Mouse (Mus musculus) heart, embryonic 16.5 days (tissue): ENCODE measurements around the gene Tmed1. TPM values are rescaled to one million over a fixed set of nuclear protein-coding genes. Genes with fewer than 3 reads are reported as not detected.
A peak's percentile ranks its signal among the peaks of the same experiment; 100 is the strongest.

Experiments
- ATAC-seq: fragments of 200-750 bp; cut with Nextera tagmentation; replicated peaks from 2 replicates; pipeline ENCODE4 v1.8.0; 2017; ENCODE audit warnings: moderate number of reproducible peaks; ENCODE audit not compliant: insufficient read depth, low FRiP score; ENCODE audit errors: extremely low read depth
- H3K27ac ChIP-seq: fragments of 300-500 bp; sonication (generic); 2 replicates; pipeline ENCODE4 v1.5.1; 2014; ENCODE audit warnings: mild to moderate bottlenecking, low read length, control low read depth, moderate library complexity
- H3K27me3 ChIP-seq: fragments of 300-500 bp; sonication (generic); 2 replicates; pipeline ENCODE4 v1.6.1; 2014; ENCODE audit warnings: low read length, mixed read lengths; ENCODE audit not compliant: control insufficient read depth, insufficient read depth
- H3K36me3 ChIP-seq: fragments of 300-500 bp; sonication (generic); 2 replicates; pipeline ENCODE4 v1.6.1; 2014; ENCODE audit not compliant: control insufficient read depth, insufficient read depth
- H3K4me1 ChIP-seq: fragments of 300-500 bp; sonication (generic); 2 replicates; pipeline ENCODE4 v1.6.1; 2014; ENCODE audit warnings: low read length, mixed read lengths; ENCODE audit not compliant: control insufficient read depth, insufficient read depth
- H3K4me2 ChIP-seq: fragments of 300-500 bp; sonication (generic); 2 replicates; pipeline ENCODE4 v1.6.1; 2014; ENCODE audit warnings: low read depth, mild to moderate bottlenecking, control low read depth, low read length
- H3K4me3 ChIP-seq: fragments of 300-500 bp; sonication (generic); 2 replicates; pipeline ENCODE4 v1.5.1; 2014; ENCODE audit warnings: mild to moderate bottlenecking, control low read depth, low read length
- H3K9ac ChIP-seq: fragments of 300-500 bp; sonication (generic); 2 replicates; pipeline ENCODE4 v1.6.1; 2014; ENCODE audit warnings: low read length, control low read depth
- H3K9me3 ChIP-seq: fragments of 300-500 bp; sonication (generic); replicated peaks from 2 replicates; pipeline ENCODE4 v1.6.1; 2016; ENCODE audit warnings: low read length; ENCODE audit not compliant: control insufficient read depth
- WGBS: fragments of 180-500 bp; shearing (Covaris S2); extraction: QIAGEN DNeasy Blood & Tissue Kit; methylation state at CpG from one replicate; pipeline ENCODE4 v1.1.7; 2014; 5-methylcytosine and 5-hydroxymethylcytosine counted together
- polyA plus RNA-seq: library from polyadenylated mRNA; unstranded; fragments of >200 nt; fragmentation: Nextera tagmentation; extraction: Ambion mirVana; gene quantifications from 2 replicates; pipeline ENCODE4 v1.2.1, GENCODE M21; 2015

Tmed1 gene
- 81.2 and 90.1 TPM in 2 replicates for polyA plus RNA-seq

DNA sequence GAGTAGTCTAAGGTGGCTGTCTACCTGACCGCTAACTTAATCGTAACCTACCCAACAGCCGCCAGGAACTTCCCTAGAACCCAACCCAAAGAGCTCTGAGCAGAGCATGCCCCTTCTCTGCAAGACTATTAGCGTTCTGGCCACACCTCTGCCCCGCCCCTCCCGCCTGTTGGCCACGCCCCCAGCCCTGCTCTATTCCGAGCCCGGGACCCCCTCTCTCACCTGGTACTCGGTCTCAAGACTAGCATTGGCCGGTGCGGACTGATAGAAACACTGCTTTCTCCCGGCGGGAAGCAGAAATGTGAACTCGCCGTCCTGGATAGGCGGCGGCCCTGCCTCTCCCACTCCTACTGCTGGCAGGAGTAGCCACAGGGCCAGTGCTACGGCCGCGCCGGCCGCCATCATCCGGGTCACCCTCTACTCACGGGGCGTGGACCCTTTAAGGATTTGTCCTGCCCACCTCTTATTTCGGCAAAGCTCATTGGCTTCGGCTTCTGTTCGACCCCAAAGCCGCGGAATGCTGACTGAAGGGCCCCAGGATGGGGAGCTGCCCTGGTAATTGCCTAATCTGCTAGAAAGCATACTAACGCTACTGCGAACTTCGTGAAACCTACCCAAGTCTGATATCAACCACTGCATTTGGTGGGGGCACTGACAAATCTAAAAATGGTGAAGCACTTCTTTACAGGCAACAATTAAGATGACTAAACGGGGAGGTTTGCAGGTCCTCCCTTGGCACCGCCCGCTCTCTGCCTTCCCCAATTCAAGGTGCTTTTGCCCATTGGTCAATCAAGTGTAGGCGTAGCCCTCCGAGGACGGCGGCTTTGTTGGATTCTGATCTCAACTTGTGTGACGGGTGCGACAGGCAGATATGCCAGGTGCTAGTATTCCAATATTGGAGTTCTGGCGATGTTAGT lies at the start of gene Tmed1:
Tmed1 (minus strand) TSS at position 481 of the 917 bp plus-strand sequence.
- peak within 1 kb of the TSS; percentile 87 for H3K9ac ChIP-seq
- peak within 1 kb of the TSS; percentile 96 for H3K27ac ChIP-seq
- no peaks in the 10 kb centered on the region for H3K27me3 ChIP-seq
- peaks cover 24% of the 10 kb centered on the region for H3K36me3 ChIP-seq
- WGBS = under 1% methylated on average over 44 of the region's 44 CpGs
- H3K4me2 ChIP-seq = peak within 1 kb of the TSS; percentile 88
- peak within 1 kb of the TSS; percentile 90 for H3K4me3 ChIP-seq
- ATAC-seq = peak; percentile 97
- H3K4me1 ChIP-seq = peaks cover 13% of the 10 kb centered on the region
- no peaks in the 10 kb centered on the region for H3K9me3 ChIP-seq

DNA sequence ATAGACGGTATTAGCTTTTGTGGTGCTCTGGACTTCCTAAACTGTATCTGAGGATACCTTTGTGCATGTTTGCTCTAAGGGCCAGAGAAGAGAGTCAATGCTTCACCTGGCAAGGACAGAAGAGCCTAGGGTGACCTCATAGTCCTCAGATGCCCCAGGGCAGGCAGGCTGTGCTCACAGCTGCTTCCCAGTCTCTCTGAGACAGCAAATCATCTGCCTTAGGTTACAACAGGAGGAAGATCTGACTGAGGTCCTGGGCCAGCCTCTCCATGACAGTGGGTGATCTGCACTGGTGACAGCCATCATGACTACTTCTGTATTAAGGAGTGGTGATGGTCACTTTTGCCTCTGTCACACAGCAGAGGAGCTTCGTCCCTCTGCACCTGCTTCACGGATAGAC lies 49.1 kb upstream of the Tmed1 start:
- WGBS = 88% methylated on average over 3 of the region's 3 CpGs

DNA sequence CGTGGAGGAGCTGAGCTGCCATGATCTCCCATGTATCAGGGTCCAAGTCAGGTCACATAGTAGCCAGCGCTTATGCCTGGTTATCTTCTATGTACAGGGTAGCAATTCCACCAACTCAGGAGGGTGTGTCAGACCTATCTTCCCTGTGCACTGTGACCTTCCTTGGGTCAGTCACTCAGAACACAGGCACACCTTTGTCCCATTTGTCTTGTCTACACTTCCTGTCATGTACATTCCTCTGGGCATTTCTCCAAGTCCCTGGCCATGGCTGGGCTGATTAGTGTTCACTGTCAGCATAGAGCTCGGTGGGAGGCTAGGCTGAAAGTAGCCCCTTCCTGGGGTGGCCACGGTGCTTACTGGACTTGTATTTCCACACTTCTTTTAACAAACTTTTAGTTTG lies 48.3 kb upstream of the Tmed1 start:
- Histone ChIP-seq H3K9ac (no peak overlapping the region), H3K27me3 (no peaks in the 10 kb centered on the region), H3K9me3 (no peaks in the 10 kb centered on the region), H3K36me3 (no peaks in the 10 kb centered on the region), H3K4me3 (no peak overlapping the region), H3K4me1 (peaks cover 21% of the 10 kb centered on the region), H3K27ac (peak overlapping the region; percentile 68), H3K4me2 (no peak overlapping the region)
- WGBS = 39% methylated on average over 4 of the region's 4 CpGs
- ATAC-seq = peak; percentile 33; the same call in 1 of the 2 replicates

More for the DNA sequence above, 49.1 kb upstream of the Tmed1 start:
- no peak overlapping the region for H3K4me2 ChIP-seq
- no peaks in the 10 kb centered on the region for H3K9me3 ChIP-seq
- no peak overlapping the region for H3K27ac ChIP-seq
- ATAC-seq = no peak
- peaks cover 21% of the 10 kb centered on the region for H3K4me1 ChIP-seq
- no peak overlapping the region for H3K4me3 ChIP-seq
- H3K36me3 ChIP-seq = no peaks in the 10 kb centered on the region
- H3K9ac ChIP-seq = no peak overlapping the region
- no peaks in the 10 kb centered on the region for H3K27me3 ChIP-seq

DNA sequence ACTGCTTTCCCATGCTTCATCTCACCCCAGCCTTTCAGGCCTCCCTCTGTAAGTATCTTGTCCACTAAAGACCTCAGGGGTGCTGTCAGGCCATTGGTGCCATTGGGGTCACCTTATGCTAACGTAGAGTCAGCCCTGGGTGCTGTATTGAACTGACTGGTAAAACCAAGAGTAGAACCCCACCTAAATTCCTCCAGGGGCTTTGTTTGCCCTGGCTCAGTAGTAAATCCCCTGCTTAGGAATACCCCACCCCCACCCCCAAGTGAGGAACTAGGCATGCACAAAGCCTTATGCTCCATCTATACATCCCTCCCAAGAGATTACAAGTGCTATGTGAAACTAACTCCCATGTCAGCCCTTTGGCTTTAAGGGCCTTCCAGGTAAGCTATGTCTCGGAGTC lies 47.5 kb upstream of the Tmed1 start:
- no peak for ATAC-seq
- H3K36me3 ChIP-seq = no peaks in the 10 kb centered on the region
- WGBS = 92% methylated on average over 2 of the region's 2 CpGs
- no peak overlapping the region for H3K4me2 ChIP-seq
- no peaks in the 10 kb centered on the region for H3K9me3 ChIP-seq
- peaks cover 21% of the 10 kb centered on the region for H3K4me1 ChIP-seq
- peak overlapping the region; percentile 68; the same call in 1 of the 2 replicates for H3K27ac ChIP-seq
- no peak overlapping the region for H3K4me3 ChIP-seq
- H3K27me3 ChIP-seq = no peaks in the 10 kb centered on the region
- no peak overlapping the region for H3K9ac ChIP-seq

DNA sequence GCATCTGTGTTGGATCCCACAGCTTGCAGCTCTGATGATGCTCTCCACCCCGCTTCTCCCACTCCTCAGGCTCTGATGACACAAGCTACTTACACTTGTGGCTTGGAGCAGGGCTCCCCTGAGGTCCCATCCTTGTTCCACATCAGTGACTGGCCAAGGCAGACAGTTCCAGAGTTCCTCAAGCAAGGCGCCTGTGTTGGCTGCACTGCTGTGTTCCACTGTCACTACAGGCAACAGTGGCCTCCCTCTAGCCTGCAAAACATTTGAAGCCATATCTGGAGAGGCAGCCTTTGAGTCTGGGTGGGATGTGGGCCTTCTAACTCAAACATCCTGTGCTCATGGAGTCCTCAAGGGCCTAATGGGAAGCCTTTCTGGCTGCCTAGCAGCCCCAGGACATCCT lies 46.9 kb upstream of the Tmed1 start:
- no peak overlapping the region for H3K27ac ChIP-seq
- no peak for ATAC-seq
- H3K27me3 ChIP-seq = no peaks in the 10 kb centered on the region
- H3K36me3 ChIP-seq = no peaks in the 10 kb centered on the region
- no peak overlapping the region for H3K9ac ChIP-seq
- peaks cover 21% of the 10 kb centered on the region for H3K4me1 ChIP-seq
- H3K4me2 ChIP-seq = no peak overlapping the region
- 80% methylated on average over 2 of the region's 2 CpGs for WGBS
- no peak overlapping the region for H3K4me3 ChIP-seq
- H3K9me3 ChIP-seq = no peaks in the 10 kb centered on the region

DNA sequence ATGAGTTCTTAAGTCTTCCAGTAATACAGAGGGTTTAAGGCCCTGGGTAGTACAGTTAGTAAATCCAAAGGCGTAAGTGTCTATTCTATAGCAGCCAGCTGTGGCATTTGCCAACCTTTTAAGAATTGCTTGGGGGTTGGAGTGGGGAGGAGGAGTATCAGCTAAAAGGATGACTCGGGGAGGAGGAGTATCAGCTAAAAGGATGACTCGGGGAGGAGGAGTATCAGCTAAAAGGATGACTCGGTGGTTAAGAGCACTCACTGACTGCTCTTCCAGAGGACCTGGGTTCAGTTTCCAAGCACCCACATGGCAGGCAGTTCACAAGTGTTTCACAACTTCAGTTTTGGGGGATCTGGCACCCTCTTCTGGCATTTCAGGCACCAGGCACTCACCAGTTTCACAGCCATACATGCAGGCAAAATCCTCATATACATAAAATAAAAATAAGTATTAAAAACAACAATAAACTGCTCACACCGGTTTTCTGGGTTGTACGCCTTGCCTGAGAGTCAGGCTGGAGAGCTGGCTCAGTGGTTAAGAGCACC lies 45.2 kb upstream of the Tmed1 start:
- Histone ChIP-seq H3K4me2 (no peak overlapping the region), H3K4me1 (peaks cover 21% of the 10 kb centered on the region), H3K4me3 (no peak overlapping the region), H3K27me3 (no peaks in the 10 kb centered on the region), H3K27ac (no peak overlapping the region), H3K36me3 (no peaks in the 10 kb centered on the region), H3K9me3 (no peaks in the 10 kb centered on the region), H3K9ac (no peak overlapping the region)
- WGBS = 85% methylated on average over 6 of the region's 6 CpGs
- ATAC-seq = no peak

DNA sequence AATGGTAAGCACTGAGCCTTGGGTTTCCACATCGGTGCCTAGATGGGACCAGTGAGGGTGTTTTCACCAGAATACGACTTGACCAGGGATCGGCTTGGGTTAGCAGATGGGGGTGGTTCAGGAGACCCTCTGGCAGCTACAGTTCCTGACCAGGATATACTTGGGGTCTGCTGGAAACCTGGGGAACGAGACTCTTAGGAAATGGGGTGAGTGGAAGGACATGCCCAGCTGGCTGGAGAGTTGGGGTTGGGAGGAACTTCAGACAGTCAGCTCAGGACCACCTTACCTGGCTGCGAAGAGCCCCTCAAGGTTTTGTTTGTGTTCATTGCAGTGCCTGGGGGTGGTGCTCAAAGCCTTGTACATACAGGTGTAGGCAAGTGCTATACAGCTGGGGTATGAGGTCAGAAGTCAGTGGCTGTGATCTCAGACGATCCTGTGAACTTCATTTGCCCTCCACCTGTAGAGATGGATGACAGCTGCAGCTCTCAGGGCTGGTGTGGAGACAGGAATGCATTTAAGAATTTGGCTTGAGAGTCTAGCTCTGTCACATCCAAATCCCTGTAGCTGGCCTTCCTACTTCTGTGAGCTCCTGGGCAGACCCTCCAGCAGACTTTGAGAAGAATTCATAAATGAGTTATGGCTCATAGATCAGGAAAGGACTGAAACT lies 43.7 kb upstream of the Tmed1 start:
- ATAC-seq = no peak
- no peak overlapping the region for H3K4me3 ChIP-seq
- no peaks in the 10 kb centered on the region for H3K36me3 ChIP-seq
- no peak overlapping the region for H3K9ac ChIP-seq
- no peak overlapping the region for H3K27ac ChIP-seq
- H3K27me3 ChIP-seq = no peaks in the 10 kb centered on the region
- 79% methylated on average over 6 of the region's 6 CpGs for WGBS
- peaks cover 21% of the 10 kb centered on the region for H3K4me1 ChIP-seq
- H3K9me3 ChIP-seq = no peaks in the 10 kb centered on the region
- H3K4me2 ChIP-seq = no peak overlapping the region

DNA sequence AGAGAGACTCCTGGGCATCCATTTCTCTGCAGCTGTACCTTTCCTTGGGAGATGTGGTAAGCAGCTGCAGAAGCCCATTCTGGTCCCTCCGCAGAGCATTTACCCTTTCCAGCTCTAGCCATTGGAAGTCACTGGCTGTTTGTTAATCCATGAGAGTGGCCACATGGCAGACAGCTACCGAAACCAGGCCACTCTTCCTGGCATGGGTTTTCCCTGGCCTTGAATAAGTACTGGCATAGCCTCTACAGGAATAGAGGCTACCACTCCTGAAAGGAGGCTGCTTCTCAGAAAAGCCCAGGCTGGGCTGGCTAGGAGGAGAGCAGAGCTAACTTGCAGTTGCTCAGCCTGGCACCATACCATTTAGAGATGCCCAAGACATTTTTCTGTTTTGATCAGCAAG lies 41.0 kb upstream of the Tmed1 start:
- Histone ChIP-seq H3K4me3 (no peak overlapping the region), H3K9ac (no peak overlapping the region), H3K4me2 (no peak overlapping the region), H3K36me3 (no peaks in the 10 kb centered on the region), H3K9me3 (no peaks in the 10 kb centered on the region), H3K4me1 (peaks cover 12% of the 10 kb centered on the region), H3K27ac (no peak overlapping the region), H3K27me3 (no peaks in the 10 kb centered on the region)
- WGBS = 94% methylated on average over 2 of the region's 2 CpGs
- no peak for ATAC-seq
